Mouse (Mus musculus) neutrophil, adult 5-6 weeks (primary cell): ENCODE measurements around the gene Gch1. TPM values are rescaled to one million over a fixed set of nuclear protein-coding genes. Genes with fewer than 3 reads are reported as not detected.
A peak's percentile ranks its signal among the peaks of the same experiment; 100 is the strongest.

Source experiments
- ATAC-seq: fragments of 151-379, 151-347 bp; 2 replicates; pipeline ENCODE4 v1.8.0; 2017; ENCODE audit warnings: mild to moderate bottlenecking, moderate TSS enrichment; ENCODE audit not compliant: insufficient number of reproducible peaks, poor library complexity, low FRiP score, severe bottlenecking; ENCODE audit errors: extremely low read depth
- total RNA-seq: library from RNA; stranded (forward); fragments of 200-1000 nt; gene quantifications from 2 replicates; pipeline ENCODE4 v1.2.3, GENCODE M21; 2017

Gene Gch1
- total RNA-seq, 1 experiment from 2014 or later = 12.8 TPM

DNA sequence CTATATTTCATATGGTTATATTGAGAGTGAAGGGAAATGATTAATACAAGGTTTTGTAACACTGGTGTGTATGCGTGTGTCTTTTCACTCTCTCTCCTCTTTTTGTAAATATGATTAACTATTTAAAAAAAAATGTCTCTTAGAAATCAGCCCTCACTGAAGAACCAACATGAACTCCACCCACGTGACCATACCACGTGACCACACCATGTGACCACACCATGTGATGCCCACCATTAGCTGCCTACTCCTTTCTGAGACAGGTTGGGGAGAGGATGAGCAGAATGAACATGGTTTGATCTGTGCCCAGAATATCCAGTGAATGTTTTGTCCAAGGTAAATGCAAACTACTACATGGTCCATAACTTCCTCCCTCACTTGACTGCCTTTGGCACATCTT is 83.5 kb downstream of the Gch1 start:
- ATAC-seq = no peak

DNA sequence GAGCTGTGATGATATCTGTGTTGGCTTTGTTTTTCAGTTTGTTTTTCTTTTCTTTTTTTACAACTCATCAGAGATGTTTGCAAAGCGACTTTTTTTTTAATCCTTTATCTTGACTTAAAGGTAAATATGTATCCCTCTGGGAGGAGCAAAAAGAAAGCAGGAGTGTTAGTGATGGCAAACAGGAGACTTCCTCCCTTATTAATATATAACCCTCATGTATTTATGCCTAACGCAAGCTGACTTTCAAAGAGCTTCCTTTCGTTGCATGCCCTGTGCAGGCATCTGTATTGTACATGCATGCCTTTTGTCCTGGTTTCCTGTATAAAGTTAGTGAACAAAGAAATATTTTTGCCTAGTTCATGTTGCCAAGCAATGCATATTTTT is 84.0 kb downstream of the Gch1 start:
- ATAC-seq = no peak

DNA sequence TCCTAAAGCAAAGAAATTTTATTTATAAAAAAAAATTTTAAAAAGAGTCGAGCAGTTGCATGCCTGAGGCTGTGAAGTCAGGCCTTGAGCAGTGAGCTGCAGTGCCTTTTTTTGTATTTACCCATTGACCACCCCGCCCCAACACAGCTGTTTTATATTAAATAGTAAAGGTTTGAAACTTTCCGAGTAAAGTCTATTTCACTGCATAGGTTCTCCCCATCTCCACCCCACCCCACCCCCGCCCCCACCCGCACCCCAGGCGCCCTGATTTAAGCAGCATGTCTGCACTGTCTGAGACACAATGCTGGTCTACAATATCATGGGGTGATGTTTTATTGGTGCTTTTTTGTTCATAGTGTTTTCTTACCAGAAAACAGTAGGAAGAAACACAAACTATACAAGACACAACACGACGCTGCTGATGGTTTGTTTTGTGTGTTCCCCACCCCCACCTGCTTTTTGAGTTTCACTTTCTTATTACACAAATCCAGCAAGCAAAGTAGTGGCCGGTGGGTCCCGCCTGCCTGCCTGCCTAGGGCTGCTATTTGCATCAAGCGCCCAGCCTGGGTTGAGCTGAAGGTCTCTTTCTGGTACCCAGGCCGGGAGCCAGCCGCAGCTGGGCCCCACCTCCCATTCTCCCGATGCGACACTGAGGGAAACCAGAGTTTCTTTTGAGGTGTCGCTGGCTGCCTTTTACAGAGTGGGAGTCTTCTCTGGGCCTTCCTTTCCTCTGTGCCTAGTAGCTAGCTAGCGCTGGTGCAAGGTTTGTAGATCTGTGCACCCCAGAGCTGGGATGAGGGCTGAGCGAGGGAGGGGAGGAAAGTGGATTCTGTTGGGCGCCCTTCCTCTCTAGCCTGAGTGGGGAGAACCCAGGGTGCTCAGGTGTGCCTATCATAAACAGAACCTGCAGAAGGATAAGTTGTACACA is 84.7 kb downstream of the Gch1 start:
- ATAC-seq = 0 out of 2 replicates have a peak, but pooled peaks have one; percentile 18

Other genes with a start within 250 kb of the Gch1 start
- 21.1 and 31.9 TPM in 2 replicates for gene Wdhd1, start 87.4 kb upstream of the Gch1 start, total RNA-seq
- 20.5 and 24.4 TPM in 2 replicates for gene Socs4, start 87.5 kb upstream of the Gch1 start, total RNA-seq
- gene Mapk1ip1l, start 108.9 kb upstream of the Gch1 start, total RNA-seq = 62.4 and 65.9 TPM in 2 replicates
- 82.9 and 109 TPM in 2 replicates for gene Lgals3, start 178.3 kb upstream of the Gch1 start, total RNA-seq
- gene Dlgap5, start 229.0 kb upstream of the Gch1 start, total RNA-seq = 5.2 and 5.5 TPM in 2 replicates